Mouse (Mus musculus): ENCODE results near the gene Zcchc17. TPM values are rescaled to one million over a fixed set of nuclear protein-coding genes. Genes with fewer than 3 reads are reported as not detected.
A peak's percentile ranks its signal among the peaks of the same experiment; 100 is the strongest.

Gene Zcchc17
- polyA plus RNA-seq, 1 experiment = 18.2 TPM

DNA sequence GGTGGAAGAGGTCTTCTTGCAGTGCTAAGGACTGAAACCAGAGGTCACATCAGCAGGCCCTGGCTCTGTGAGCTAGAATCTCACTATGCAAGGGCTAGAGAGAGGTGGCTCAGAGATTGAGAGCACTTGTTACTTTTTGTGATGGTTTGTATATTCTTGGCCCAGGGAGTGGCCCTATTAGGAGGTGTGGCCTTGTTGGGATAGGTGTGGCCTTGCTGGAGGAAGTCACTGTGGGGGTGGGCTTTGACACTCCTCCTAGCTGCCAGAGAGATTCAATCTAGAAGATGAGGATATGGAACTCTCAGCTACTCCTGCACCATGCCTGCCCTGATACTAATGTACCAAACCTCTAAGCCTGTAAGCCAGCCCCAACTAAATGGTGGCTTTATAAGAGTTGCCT lies 1.8 kb downstream of the Zcchc17 start:
- Histone ChIP-seq H3K4me1 (ENCODE audit: control insufficient read depth, insufficient read depth, low read length) (peaks cover 5% of the 10 kb centered on the region; the same call in 1 of the 2 replicates), H3K4me3 (replicated peaks; ENCODE audit: extremely low read depth, low read depth, low read length) (no peak overlapping the region)
- no peak for TF ChIP-seq POLR2A (IDR thresholded peaks at IDR 0.05; ENCODE audit: borderline replicate concordance, extremely low read depth, low read depth, low read length)
- no peak for TF ChIP-seq CTCF (IDR thresholded peaks at IDR 0.05; ENCODE audit: insufficient read depth, low read length)
- DNase-seq = no peak

DNA sequence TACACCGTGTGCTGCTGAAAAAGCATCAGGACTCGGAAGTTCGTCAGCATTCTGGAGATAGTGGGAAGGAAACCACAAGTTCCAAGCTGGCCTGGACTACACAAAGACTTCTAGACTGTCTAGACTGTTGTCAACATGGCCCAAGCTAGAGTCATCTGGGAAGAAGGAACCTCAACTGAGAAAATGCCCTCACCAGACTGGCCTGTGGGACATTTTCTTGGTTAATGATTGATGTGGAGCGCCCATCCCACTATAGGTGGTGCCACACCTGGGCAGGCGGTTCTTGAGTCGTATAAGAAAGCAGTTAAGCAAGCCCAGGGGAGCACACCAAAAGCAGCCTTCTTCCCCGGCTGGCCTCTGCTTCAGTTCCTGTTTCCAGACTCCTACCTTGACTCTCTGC lies 7.2 kb downstream of the Zcchc17 start:
- no peaks in the 10 kb centered on the region for H3K4me1 ChIP-seq (ENCODE audit: control insufficient read depth, insufficient read depth, low read length)
- TF ChIP-seq CTCF (IDR thresholded peaks at IDR 0.05; ENCODE audit: insufficient read depth, low read length) = no peak
- no peak for TF ChIP-seq POLR2A (IDR thresholded peaks at IDR 0.05; ENCODE audit: borderline replicate concordance, extremely low read depth, low read depth, low read length)
- H3K4me3 ChIP-seq (replicated peaks; ENCODE audit: extremely low read depth, low read depth, low read length) = no peak overlapping the region
- no peak for DNase-seq
- WGBS = 88% methylated on average over 7 of the region's 7 CpGs

DNA sequence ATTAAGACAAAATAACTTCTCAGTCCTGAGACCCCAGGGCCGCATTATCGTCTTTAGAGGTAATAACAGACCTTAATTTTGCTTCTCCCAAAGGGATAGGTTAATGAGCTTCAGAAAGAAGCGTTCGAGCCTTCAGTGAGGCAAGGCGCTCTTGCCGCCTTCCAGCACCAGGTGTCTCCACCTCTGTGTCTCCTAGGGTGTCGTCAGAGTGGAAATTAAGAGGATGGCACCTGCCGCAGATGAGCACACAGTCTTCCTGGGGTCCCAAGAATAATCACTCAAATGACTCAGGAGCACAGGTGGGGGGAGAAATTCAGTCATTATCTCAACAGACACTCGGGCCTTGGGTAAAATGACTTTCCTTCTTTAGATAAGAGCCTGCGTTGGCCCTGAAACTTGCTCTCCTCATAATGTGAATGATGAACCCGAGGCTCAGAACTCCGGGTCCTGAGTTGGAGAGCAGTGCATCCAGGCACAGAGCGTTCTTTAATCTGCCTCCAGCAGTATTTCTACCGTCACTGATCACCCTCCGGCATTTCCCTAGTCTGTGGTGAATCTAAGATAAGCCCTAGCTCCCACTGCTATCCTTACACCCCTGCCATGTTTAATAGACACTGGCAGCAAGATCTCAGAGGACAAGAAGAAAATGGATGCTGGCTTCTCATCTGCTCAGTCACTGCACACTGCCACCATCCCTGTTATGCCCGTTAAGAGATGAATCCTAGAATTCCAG lies 8.9 kb downstream of the Zcchc17 start:
- 88% methylated on average over 16 of the region's 16 CpGs for WGBS

DNA sequence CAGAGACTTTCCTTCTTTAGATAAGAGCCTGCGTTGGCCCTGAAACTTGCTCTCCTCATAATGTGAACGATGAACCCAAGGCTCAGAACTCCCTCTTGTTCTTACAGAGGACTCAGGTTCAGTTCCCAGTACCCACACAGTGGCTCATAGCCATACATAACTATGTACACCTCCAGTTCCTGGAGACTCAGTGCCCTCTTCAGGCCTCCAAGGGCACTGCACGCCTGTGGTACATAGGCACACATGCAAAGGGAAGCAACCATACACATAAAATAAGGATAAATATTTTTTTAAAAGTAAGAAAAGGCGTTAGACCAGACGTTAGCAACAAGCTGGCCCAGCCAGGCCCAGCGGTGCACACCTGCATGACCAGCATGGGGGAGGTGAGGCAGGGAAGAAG lies 10.1 kb downstream of the Zcchc17 start:
- no peak for DNase-seq
- H3K4me1 ChIP-seq (ENCODE audit: control insufficient read depth, insufficient read depth, low read length) = no peaks in the 10 kb centered on the region
- 98% methylated on average over 6 of the region's 6 CpGs for WGBS
- peak; percentile 43 for TF ChIP-seq CTCF (IDR thresholded peaks at IDR 0.05; ENCODE audit: insufficient read depth, low read length)
- no peak for TF ChIP-seq POLR2A (IDR thresholded peaks at IDR 0.05; ENCODE audit: borderline replicate concordance, extremely low read depth, low read depth, low read length)
- H3K4me3 ChIP-seq (replicated peaks; ENCODE audit: extremely low read depth, low read depth, low read length) = no peak overlapping the region

More for the DNA sequence above, 8.9 kb downstream of the Zcchc17 start:
- Histone ChIP-seq H3K4me1 (ENCODE audit: control insufficient read depth, insufficient read depth, low read length) (no peaks in the 10 kb centered on the region), H3K4me3 (replicated peaks; ENCODE audit: extremely low read depth, low read depth, low read length) (no peak overlapping the region)
- TF ChIP-seq CTCF (IDR thresholded peaks at IDR 0.05; ENCODE audit: insufficient read depth, low read length) = no peak
- TF ChIP-seq POLR2A (IDR thresholded peaks at IDR 0.05; ENCODE audit: borderline replicate concordance, extremely low read depth, low read depth, low read length) = no peak
- DNase-seq = no peak

DNA sequence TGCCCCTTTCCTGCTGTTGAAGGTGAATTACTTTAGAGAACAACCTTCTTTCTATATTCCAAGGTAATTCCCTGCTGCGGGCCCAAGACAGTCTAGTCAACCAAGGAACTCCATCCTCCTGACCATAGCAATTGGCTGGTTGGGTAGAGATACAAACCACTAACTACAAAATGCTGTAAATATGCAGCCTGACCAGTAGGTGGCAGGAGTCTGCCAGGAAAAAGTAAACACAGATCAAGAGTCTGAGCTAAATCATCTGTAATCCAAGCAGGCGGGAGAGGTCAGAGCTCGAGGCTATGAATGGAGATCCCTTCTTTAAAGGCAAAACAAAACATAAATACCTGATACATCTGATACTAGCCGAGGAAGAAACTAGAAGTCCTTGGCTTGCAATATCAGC lies 18.1 kb downstream of the Zcchc17 start:
- peak; percentile 47 for DNase-seq
- 25% methylated on average over 4 of the region's 4 CpGs for WGBS
- no peak for TF ChIP-seq POLR2A (IDR thresholded peaks at IDR 0.05; ENCODE audit: borderline replicate concordance, extremely low read depth, low read depth, low read length)
- TF ChIP-seq CTCF (IDR thresholded peaks at IDR 0.05; ENCODE audit: insufficient read depth, low read length) = 0 out of 2 replicates have a peak, but pooled peaks have one; percentile 10

DNA sequence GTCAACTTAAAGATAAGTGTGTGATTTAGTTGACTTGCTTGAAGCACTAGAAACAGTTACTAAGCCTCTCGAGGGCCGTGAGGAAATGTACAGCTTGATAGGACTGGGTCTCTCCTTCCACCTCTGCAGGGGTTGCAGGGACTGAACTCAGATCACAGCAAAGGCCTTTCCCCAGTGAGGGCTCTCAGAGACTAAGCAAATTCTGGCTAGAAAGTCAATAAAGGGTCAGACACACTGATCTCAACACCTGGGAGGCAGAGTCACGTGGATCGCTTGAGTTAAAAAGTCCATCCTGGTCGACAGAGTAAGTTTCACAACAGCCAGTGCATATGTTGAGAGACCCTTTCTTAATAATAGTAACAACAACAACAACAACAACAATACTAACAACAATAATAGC lies 23.9 kb downstream of the Zcchc17 start:
- DNase-seq = no peak
- WGBS = 78% methylated on average over 5 of the region's 5 CpGs
- TF ChIP-seq POLR2A (IDR thresholded peaks at IDR 0.05; ENCODE audit: borderline replicate concordance, extremely low read depth, low read depth, low read length) (no peak), CTCF (IDR thresholded peaks at IDR 0.05; ENCODE audit: insufficient read depth, low read length) (no peak)
- no peak overlapping the region for H3K4me3 ChIP-seq (replicated peaks; ENCODE audit: extremely low read depth, low read depth, low read length)
- H3K4me1 ChIP-seq (ENCODE audit: control insufficient read depth, insufficient read depth, low read length) = no peaks in the 10 kb centered on the region

More for the DNA sequence above, 18.1 kb downstream of the Zcchc17 start:
- H3K4me1 ChIP-seq (ENCODE audit: control insufficient read depth, insufficient read depth, low read length) = no peaks in the 10 kb centered on the region
- H3K4me3 ChIP-seq (replicated peaks; ENCODE audit: extremely low read depth, low read depth, low read length) = no peak overlapping the region

DNA sequence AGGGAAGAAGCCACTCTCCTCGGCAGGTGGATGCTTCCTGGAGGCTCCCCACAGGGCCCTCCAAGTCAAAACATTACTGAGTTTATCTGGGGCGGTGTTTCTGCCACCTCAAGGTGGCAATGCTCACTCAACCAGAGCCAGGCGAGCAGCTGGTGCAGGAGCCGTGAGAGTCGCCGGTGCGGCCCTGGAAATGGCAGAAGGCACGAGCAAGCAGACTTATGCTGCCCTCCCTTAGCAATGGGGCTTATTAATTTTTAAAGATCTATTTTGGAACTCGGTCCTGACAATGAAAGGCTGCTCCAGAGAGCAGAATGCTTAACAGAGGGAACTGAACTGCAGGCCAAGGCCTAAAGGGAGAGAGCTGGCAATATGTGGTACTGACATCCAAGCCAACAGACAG lies 32.4 kb downstream of the Zcchc17 start:
- 82% methylated on average over 9 of the region's 9 CpGs for WGBS
- DNase-seq = no peak
- TF ChIP-seq POLR2A (IDR thresholded peaks at IDR 0.05; ENCODE audit: borderline replicate concordance, extremely low read depth, low read depth, low read length) (no peak), CTCF (IDR thresholded peaks at IDR 0.05; ENCODE audit: insufficient read depth, low read length) (no peak)

DNA sequence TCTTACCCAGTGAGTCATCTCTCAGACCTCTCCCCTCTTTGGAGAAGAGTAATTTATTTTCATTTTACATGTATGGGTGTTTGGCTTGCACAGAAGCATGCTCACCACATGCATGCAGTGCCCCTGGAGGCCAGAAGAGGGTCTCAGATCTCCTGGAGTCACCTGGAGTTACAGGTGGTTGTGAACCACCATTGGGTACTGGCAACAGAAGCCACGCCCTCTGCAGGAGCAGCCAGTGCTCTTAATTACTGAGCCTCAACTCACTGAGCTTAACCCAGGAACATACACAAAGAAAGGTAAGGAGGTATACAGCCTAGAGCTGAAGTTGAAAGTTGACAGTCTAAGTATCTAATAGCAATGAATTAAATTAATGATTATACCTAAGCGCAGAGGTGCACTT lies 34.3 kb downstream of the Zcchc17 start:
- Histone ChIP-seq H3K4me3 (replicated peaks; ENCODE audit: extremely low read depth, low read depth, low read length) (no peak overlapping the region), H3K4me1 (ENCODE audit: control insufficient read depth, insufficient read depth, low read length) (no peaks in the 10 kb centered on the region)
- DNase-seq = no peak
- TF ChIP-seq POLR2A (IDR thresholded peaks at IDR 0.05; ENCODE audit: borderline replicate concordance, extremely low read depth, low read depth, low read length) (no peak), CTCF (IDR thresholded peaks at IDR 0.05; ENCODE audit: insufficient read depth, low read length) (no peak)
- 100% methylated on average over 2 of the region's 2 CpGs for WGBS

More for the DNA sequence above, 32.4 kb downstream of the Zcchc17 start:
- no peak overlapping the region for H3K4me3 ChIP-seq (replicated peaks; ENCODE audit: extremely low read depth, low read depth, low read length)
- H3K4me1 ChIP-seq (ENCODE audit: control insufficient read depth, insufficient read depth, low read length) = no peaks in the 10 kb centered on the region

DNA sequence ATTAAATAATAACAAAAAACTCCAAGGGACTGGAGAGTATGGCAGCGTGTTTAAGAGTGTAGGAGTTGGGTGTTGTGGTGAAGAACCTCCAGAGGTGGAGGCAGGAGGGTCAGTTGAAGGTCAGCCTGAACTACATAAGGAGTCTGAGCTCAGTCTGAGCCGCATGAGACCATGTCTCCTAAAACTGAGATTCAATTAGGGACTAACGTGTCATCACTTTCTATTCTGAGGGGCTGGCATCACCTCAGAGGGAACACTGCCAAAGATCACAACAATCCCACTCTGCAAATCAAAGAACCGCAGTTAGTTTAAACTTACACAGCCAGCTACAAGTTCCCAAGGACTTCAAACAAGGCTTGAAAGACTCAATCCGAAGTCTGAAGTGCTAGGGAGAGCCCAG lies 36.1 kb downstream of the Zcchc17 start:
- DNase-seq = no peak
- no peak overlapping the region for H3K4me3 ChIP-seq (replicated peaks; ENCODE audit: extremely low read depth, low read depth, low read length)
- WGBS = 39% methylated on average over 5 of the region's 5 CpGs
- TF ChIP-seq CTCF (IDR thresholded peaks at IDR 0.05; ENCODE audit: insufficient read depth, low read length) = no peak
- no peak for TF ChIP-seq POLR2A (IDR thresholded peaks at IDR 0.05; ENCODE audit: borderline replicate concordance, extremely low read depth, low read depth, low read length)
- H3K4me1 ChIP-seq (ENCODE audit: control insufficient read depth, insufficient read depth, low read length) = no peaks in the 10 kb centered on the region

DNA sequence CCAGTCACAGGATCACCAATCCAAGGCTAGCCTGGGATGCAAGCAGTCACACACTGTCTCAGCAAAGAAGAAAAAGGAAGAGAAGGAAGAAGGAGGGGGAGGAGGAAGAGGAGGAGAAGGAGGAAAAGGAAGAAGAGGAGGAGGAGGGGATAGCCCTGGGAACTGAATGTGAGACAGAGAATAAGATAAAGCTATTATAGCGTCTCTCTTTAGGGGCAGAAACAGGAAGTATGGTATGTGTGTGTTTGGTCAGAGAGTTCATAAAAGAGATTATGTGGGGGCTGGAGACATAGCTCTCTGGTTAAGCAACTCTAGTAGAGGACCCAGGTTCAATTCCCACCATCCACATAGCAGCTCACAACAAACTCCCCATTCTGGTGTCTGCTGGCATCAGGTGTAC lies 36.6 kb downstream of the Zcchc17 start:
- Histone ChIP-seq H3K4me1 (ENCODE audit: control insufficient read depth, insufficient read depth, low read length) (no peaks in the 10 kb centered on the region), H3K4me3 (replicated peaks; ENCODE audit: extremely low read depth, low read depth, low read length) (no peak overlapping the region)
- no peak for DNase-seq
- TF ChIP-seq POLR2A (IDR thresholded peaks at IDR 0.05; ENCODE audit: borderline replicate concordance, extremely low read depth, low read depth, low read length) (no peak), CTCF (IDR thresholded peaks at IDR 0.05; ENCODE audit: insufficient read depth, low read length) (no peak)
- WGBS = 50% methylated on average over 1 of the region's 1 CpGs
